Mouse (Mus musculus) monocyte, adult 5-6 weeks (primary cell): Measurements from ENCODE around the gene Urgcp. TPM values are rescaled to one million over a fixed set of nuclear protein-coding genes. Genes with fewer than 3 reads are reported as not detected.

Source experiments
- ATAC-seq: fragments of 153-309, 156-312 bp; replicated peaks from 2 replicates; pipeline ENCODE4 v1.8.0; 2017; ENCODE audit warnings: mild to moderate bottlenecking; ENCODE audit not compliant: low TSS enrichment, insufficient number of reproducible peaks, severe bottlenecking, poor library complexity, low FRiP score
- total RNA-seq: library from RNA; stranded (forward); fragments of 200-1000, 200-491, 200-594 nt; gene quantifications from 3 replicates; pipeline ENCODE4 v1.2.3, GENCODE M21; 2017

Gene Urgcp
- total RNA-seq, 1 experiment from 2014 or later, result 7.2 TPM

- peak; percentile 80 for ATAC-seq
Measured at GRCm38 (mm10) chr11:5788056-5789014, 26.2 kb upstream of the Urgcp start, which contains the start of gene Dbnl. TSS of gene Dbnl (plus strand) at chr11:5788488.

GRCm38 (mm10) chr11:5787671-5788055 lies 25.5 kb upstream of the Urgcp start:
- no peak for ATAC-seq

- peak; percentile 25 for ATAC-seq
Measured at GRCm38 (mm10) chr11:5785732-5786131, 23.6 kb upstream of the Urgcp start.

- ATAC-seq, result no peak
Measured at GRCm38 (mm10) chr11:5782199-5782944, 20.2 kb upstream of the Urgcp start.

- no peak for ATAC-seq
Measured at GRCm38 (mm10) chr11:5780035-5780499, 17.9 kb upstream of the Urgcp start.

GRCm38 (mm10) chr11:5778481-5778880 lies 16.3 kb upstream of the Urgcp start:
- ATAC-seq, result no peak

GRCm38 (mm10) chr11:5766019-5766418 lies 3.8 kb upstream of the Urgcp start:
- no peak for ATAC-seq

- no peak for ATAC-seq
Measured at GRCm38 (mm10) chr11:5762633-5762982, 432 bp upstream of the Urgcp start.

GRCm38 (mm10) chr11:5753755-5754154 lies 8.4 kb downstream of the Urgcp start:
- ATAC-seq, result 0 out of 2 replicates have a peak, but pooled peaks have one; percentile 17

GRCm38 (mm10) chr11:5744951-5745350 lies 17.2 kb downstream of the Urgcp start:
- ATAC-seq, result no peak

- ATAC-seq, result no peak
Measured at GRCm38 (mm10) chr11:5742106-5742505, 20.1 kb downstream of the Urgcp start.

GRCm38 (mm10) chr11:5740965-5741627 lies 21.1 kb downstream of the Urgcp start:
- ATAC-seq, result peak; percentile 58

GRCm38 (mm10) chr11:5740599-5740964 lies 21.6 kb downstream of the Urgcp start:
- ATAC-seq, result no peak

GRCm38 (mm10) chr11:5739846-5740245 lies 22.3 kb downstream of the Urgcp start:
- no peak for ATAC-seq

- ATAC-seq, result no peak
Measured at GRCm38 (mm10) chr11:5738888-5739632, 23.1 kb downstream of the Urgcp start.

GRCm38 (mm10) chr11:5737137-5737536 lies 25.0 kb downstream of the Urgcp start:
- no peak for ATAC-seq

- ATAC-seq, result no peak
Measured at GRCm38 (mm10) chr11:5734323-5734722, 27.9 kb downstream of the Urgcp start.

GRCm38 (mm10) chr11:5732401-5732800 lies 29.8 kb downstream of the Urgcp start:
- ATAC-seq, result no peak
